In the genomic region with DNA sequence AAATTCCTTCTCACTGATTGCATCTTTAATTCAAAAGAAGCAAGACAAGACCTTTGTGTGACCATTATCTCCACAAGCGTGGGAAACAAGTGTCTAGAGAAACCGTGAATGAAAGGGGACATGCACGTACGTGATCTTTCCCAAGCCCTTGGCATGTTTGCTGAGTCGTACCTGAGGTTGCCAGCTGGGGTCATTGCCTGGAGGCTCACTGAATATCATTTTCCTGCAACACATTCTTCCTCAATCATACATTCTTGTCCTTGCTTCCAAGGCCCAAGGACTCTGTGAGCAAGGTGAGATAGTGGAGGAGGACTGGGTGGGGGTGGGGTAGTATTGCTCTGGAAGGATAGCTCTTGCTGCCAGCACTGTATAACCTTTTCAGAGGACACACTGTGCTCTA, we compare ENCODE assay signal across 20 mouse cellular contexts.
"Had no signal": no experiment of that assay in that cellular context is flagged by ENCODE, and none has a peak within 500 bp of the region (broad histone marks: within the 10 kb centered on the region; RNA-seq: fewer than 3 reads in every experiment).

No protein-coding gene starts in this region.

- H3K4me3 ChIP-seq: intestine, embryonic 15.5 days; limb, embryonic 12.5 days; limb, embryonic 15.5 days; midbrain, embryonic 12.5 days; midbrain, embryonic 15.5 days had no signal

- H3K4me2 ChIP-seq: intestine, embryonic 15.5 days; limb, embryonic 12.5 days; limb, embryonic 15.5 days; liver, embryonic 11.5 days; lung, embryonic 14.5 days; midbrain, embryonic 12.5 days; midbrain, embryonic 15.5 days had no signal

- H3K27ac ChIP-seq: intestine, embryonic 15.5 days; kidney, postnatal 0 days; limb, embryonic 12.5 days; limb, embryonic 15.5 days; liver, embryonic 14.5 days; macrophage; midbrain, embryonic 12.5 days; midbrain, embryonic 15.5 days; stomach, postnatal 0 days had no signal

- H3K9ac ChIP-seq: intestine, embryonic 15.5 days; limb, embryonic 12.5 days; limb, embryonic 15.5 days; liver, embryonic 14.5 days; liver, postnatal 0 days; lung, embryonic 14.5 days; midbrain, embryonic 12.5 days; midbrain, embryonic 15.5 days had no signal

- ATAC-seq: intestine, embryonic 15.5 days; liver, postnatal 0 days; lung, postnatal 0 days; midbrain, embryonic 15.5 days had no signal

- DNase-seq: left cerebral cortex, postnatal 4 days; liver, postnatal 0 days; lung, embryonic 14.5 days; right cerebral cortex, adult 18-20 months; right cerebral cortex, postnatal 14 days; right cerebral cortex, postnatal 4 days; thymus, adult 2 months; thymus, postnatal 14 days; thymus, postnatal 4 days had no signal

- H3K9me3 ChIP-seq: intestine, embryonic 15.5 days; limb, embryonic 12.5 days; limb, embryonic 15.5 days; midbrain, embryonic 12.5 days; midbrain, embryonic 15.5 days had no signal

- H3K36me3 ChIP-seq: intestine, embryonic 15.5 days; limb, embryonic 12.5 days; limb, embryonic 15.5 days; midbrain, embryonic 12.5 days; midbrain, embryonic 15.5 days had no signal

- H3K27me3 ChIP-seq: intestine, embryonic 15.5 days; limb, embryonic 12.5 days; limb, embryonic 15.5 days; midbrain, embryonic 15.5 days had no signal

- H3K4me1 ChIP-seq: intestine, embryonic 15.5 days; limb, embryonic 12.5 days; midbrain, embryonic 15.5 days had no signal
